Mouse (Mus musculus) central nervous system, embryonic 14 days (tissue): Measurements from ENCODE around the gene Atp1b2. TPM values are rescaled to one million over a fixed set of nuclear protein-coding genes. Genes with fewer than 3 reads are reported as not detected.

ENCODE experiments used
- polyA plus RNA-seq: library from polyadenylated mRNA; depleted of rRNA; stranded (reverse); fragments of >200 nt; gene quantifications from 2 replicates; pipeline ENCODE4 v1.2.3, GENCODE M21; 2012; rRNA removed

Atp1b2 gene
- 47.1 and 54.8 TPM in 2 replicates for polyA plus RNA-seq

DNA sequence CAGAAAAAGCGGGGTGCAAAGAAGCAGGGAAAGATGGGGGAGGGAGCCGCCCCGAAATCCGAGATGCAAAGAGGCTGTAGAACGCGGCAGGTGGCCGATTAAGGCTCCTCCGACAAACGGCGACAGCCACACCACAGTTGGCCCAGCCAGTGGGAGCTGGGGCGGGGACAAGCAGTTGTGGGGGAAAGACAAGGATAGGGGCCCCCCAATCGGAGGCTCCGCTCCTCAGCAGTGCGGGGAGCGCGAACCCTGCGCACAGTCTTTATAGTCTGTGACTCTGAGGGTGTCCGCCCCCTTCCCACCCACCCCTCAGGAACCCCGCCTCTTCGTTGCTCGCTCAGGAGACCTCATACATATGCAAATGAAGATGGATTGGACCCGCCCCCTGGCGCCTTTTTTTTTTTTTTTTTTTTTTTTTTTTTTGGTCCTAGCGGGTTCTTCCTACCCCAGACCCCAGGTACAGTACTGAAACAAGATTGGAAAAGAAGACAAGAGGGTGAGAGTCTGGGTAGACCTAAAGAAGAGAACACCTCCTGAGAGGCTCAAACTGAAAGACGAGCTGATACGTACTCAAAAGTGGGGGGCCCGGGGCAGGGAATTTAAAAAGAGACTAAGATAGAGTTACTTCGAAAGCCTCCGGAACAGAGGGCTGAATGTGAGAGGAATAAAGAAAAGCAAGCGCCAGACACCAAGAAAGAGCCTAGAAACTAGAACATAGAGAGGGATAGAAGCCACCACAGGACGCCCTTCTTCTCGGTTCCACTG is at the start of gene Atp1b2:
Atp1b2 (minus strand) TSS at position 217 of the 765 bp plus-strand sequence.

DNA sequence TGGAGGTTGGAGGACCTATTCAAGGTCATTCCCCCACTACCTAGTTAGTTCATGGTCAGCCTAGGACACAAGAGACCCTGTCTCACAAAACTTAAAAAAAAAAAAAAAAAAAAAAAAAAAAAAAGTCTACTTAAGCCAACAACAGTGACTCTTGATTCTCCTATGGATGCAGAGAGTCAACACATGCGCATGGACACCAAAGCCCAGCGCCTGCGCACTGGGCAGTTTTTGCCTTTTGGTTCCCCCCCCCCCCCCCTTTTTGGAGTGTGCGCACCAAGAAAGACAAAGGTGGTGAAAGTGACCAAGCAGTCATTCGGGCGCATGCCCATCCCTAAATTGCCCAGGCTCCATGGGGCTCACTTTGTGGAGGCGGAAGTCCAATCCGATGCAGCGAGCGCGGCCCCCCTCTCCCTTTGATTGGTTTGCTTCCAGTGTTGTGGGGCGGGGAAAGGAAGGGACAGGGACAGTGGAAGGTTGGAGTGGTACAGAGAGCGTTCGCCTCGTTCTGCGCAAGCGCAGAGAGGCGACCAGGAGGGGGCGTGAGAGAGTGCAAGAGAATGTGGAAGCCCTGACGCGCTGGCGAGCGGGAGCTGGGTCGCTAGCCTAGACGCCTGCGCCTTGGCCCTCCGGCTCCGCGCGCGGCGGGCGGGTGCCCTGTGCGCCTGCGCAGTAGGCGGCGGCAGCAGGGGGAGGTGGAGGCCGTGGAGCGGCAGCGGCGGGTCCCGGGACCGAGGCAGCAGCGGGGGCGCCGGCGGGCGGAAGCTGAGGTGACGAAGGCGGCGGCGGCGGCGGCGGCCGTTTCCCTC is 26.7 kb upstream of the Atp1b2 start, which contains the start of gene Fxr2:
Fxr2 (plus strand) TSS at position 707 of the 806 bp plus-strand sequence.

DNA sequence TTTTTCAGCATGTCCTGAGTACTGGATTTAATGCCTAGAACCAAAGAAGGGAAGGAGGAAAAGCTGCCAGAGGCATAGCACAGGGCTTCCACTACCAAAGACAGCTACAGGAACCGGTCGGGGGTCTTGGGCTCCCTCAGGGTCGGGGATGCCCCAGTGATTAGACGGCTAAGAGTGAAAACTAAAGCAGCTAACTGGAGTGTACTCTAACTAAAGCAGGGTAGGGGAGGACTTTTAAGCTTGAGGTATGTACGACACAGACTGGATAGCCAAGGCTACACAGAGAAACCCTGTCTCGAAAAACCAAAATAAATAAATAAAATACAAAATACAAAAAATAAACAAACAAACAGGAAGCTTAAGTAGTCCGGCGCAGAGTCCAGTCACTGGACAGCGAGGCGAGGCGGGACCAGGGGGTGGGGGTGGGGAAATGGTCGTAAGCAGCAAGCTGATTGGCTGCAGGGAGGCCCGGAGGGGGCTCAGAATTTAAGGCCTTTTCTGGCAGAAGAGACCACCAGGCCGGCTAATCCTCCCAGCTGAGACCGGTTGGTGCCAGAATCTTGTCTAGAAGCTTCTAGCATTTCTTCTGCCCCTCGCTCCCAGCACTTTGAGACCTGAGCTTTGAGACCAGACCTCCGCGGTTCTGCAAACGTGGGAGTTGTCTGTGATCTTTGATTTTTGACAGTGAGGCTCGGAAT is 16.0 kb upstream of the Atp1b2 start, which contains the start of gene Sat2:
Sat2 (plus strand) TSS at position 454 of the 698 bp plus-strand sequence.

DNA sequence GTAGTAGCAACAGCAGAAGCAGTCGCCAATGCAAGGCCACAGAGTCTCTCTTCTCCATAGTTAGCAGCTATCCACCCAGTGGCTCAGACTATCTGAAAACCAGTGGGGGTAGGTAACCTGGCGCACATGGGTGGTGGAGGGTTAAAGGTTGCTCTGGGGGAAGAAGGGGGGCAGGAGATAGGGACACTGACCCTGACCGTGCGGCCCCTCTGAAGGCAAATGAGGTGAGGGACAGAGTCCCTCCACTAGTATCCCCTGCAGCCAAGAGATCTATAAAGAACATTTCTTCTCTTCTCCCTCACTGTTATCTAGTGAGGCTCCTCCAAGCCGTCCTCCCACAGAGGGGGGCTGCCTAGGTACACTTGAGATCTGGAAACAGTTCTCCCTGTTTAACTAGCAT is 12.1 kb upstream of the Atp1b2 start, which contains the start of gene Shbg:
Shbg (minus strand) TSS at position 101 of the 400 bp plus-strand sequence.

DNA sequence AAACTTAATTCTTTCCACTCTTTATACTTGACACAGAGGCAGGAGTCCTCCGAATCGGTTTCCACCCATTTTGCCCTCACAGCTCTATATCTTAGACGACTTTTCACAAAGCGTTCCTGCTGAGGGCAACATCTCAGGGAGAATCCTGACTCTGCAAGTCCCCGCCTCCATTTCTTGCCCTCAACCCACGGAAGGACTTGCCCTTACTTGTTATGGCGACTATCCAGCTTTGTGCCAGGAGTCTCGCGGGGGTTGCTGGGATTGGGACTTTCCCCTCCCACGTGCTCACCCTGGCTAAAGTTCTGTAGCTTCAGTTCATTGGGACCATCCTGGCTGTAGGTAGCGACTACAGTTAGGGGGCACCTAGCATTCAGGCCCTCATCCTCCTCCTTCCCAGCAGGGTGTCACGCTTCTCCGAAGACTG is 25.6 kb downstream of the Atp1b2 start, which contains the start of the genes Wrap53 and Trp53:
Wrap53 (minus strand) TSS at position 165 of the 424 bp plus-strand sequence.
Trp53 (plus strand) TSS at position 269 of the 424 bp plus-strand sequence.

DNA sequence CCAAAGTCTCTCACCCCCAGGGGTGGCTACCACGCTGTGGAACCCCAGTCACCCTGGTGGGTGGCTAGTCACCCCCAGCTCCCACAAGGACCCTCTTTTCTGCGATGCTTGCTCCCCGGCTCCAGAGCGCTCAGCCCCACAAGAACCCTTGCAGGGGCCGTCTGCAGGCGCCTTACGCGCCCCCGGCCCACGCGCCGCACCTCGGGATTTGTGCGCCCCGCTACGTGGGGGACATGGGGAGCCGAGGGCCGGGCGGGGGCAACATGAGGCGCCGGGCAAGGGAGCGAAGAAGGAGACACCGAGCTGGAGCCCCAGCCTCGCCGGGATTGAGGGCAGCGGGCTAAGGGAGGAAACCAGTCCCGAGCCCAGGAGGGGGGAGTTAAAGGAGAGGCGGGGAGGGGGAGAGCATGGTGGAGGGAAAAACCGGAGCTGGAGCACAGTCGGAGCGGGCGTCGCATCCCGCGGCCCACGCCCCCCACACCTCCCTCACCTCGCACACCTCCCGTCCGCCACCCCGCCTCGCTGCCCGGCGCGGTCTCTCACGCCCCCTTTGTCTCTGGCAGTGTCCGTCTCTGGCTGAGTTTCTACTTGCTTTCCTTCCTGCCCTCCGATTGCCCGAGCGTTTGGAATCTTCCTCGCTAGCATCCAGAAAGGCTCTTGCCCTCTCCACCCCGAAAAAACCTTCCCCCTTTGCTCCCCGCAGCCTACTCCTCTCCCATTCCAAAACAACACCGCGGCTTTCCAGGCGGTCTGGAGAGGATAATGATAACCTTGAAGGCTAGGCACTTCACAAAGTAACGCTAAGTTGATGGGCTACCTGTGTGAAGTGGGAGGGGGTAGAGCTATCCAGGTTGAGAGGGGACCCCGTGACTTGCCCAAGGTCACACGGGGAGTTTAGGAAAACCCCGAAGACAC is 45.6 kb downstream of the Atp1b2 start, which contains the start of gene Efnb3:
Efnb3 (minus strand) TSS at position 355 of the 915 bp plus-strand sequence.

Other genes starting within 250 kb of the Atp1b2 start
- gene Chd3, start 236.5 kb downstream of the Atp1b2 start, polyA plus RNA-seq, result 342 and 343 TPM in 2 replicates
- gene Naa38, start 210.5 kb downstream of the Atp1b2 start, polyA plus RNA-seq, result 103 and 106 TPM in 2 replicates
- 32.2 and 34.2 TPM in 2 replicates for gene Cyb5d1, start 210.3 kb downstream of the Atp1b2 start, polyA plus RNA-seq
- gene Tmem88, start 207.7 kb downstream of the Atp1b2 start, polyA plus RNA-seq, result 5.4 and 6.8 TPM in 2 replicates
- 20.4 and 25.1 TPM in 2 replicates for gene Kdm6b, start 192.3 kb downstream of the Atp1b2 start, polyA plus RNA-seq
- 4.1 and 5.0 TPM in 2 replicates for gene Dnah2, start 56.8 kb downstream of the Atp1b2 start, polyA plus RNA-seq
- 144 and 154 TPM in 2 replicates for gene Efnb3, start 45.7 kb downstream of the Atp1b2 start, polyA plus RNA-seq
- gene Wrap53, start 25.7 kb downstream of the Atp1b2 start, polyA plus RNA-seq, result 19.6 and 22.7 TPM in 2 replicates
- 118 TPM in 2 replicates for gene Trp53, start 25.6 kb downstream of the Atp1b2 start, polyA plus RNA-seq
- not detected in 2 replicates for gene Shbg, start 12.0 kb upstream of the Atp1b2 start, polyA plus RNA-seq
- gene Sat2, start 16.1 kb upstream of the Atp1b2 start, polyA plus RNA-seq, result 18.7 and 19.4 TPM in 2 replicates
- 144 and 164 TPM in 2 replicates for gene Fxr2, start 27.0 kb upstream of the Atp1b2 start, polyA plus RNA-seq
- 0.12 and 0.38 TPM in 2 replicates for gene Sox15, start 49.4 kb upstream of the Atp1b2 start, polyA plus RNA-seq
- gene Mpdu1, start 56.7 kb upstream of the Atp1b2 start, polyA plus RNA-seq, result 132 and 137 TPM in 2 replicates
- gene Cd68, start 60.2 kb upstream of the Atp1b2 start, polyA plus RNA-seq, result 9.8 and 10.6 TPM in 2 replicates
- gene Eif4a1, start 66.5 kb upstream of the Atp1b2 start, polyA plus RNA-seq, result 922 and 1,086 TPM in 2 replicates
- 152 and 154 TPM in 2 replicates for gene Senp3, start 76.1 kb upstream of the Atp1b2 start, polyA plus RNA-seq
- 0.74 and 1.5 TPM in 2 replicates for gene Tnfsf13, start 79.8 kb upstream of the Atp1b2 start, polyA plus RNA-seq
- 4.1 and 8.2 TPM in 2 replicates for gene Tnfsf12, start 89.9 kb upstream of the Atp1b2 start, polyA plus RNA-seq
- gene Tnfsfm13, start 90.2 kb upstream of the Atp1b2 start, polyA plus RNA-seq, result 1.3 and 2.6 TPM in 2 replicates
- 59.4 and 63.8 TPM in 2 replicates for gene Polr2a, start 152.7 kb upstream of the Atp1b2 start, polyA plus RNA-seq
- 0.84 and 1.1 TPM in 2 replicates for gene Slc35g3, start 156.0 kb upstream of the Atp1b2 start, polyA plus RNA-seq
- 9.7 and 10.8 TPM in 2 replicates for gene Zbtb4, start 160.0 kb upstream of the Atp1b2 start, polyA plus RNA-seq
- 2.9 and 12.3 TPM in 2 replicates for gene Chrnb1, start 190.0 kb upstream of the Atp1b2 start, polyA plus RNA-seq
- gene Fgf11, start 195.9 kb upstream of the Atp1b2 start, polyA plus RNA-seq, result 20.0 and 20.9 TPM in 2 replicates
- gene Tmem102, start 199.7 kb upstream of the Atp1b2 start, polyA plus RNA-seq, result 0.17 and 0.46 TPM in 2 replicates
- gene Gm39566, start 209.4 kb upstream of the Atp1b2 start, polyA plus RNA-seq, result not detected in 2 replicates
- gene Spem2, start 212.5 kb upstream of the Atp1b2 start, polyA plus RNA-seq, result not detected in 2 replicates
- gene Spem1, start 216.2 kb upstream of the Atp1b2 start, polyA plus RNA-seq, result 1.5 and 2.1 TPM in 2 replicates
- gene Nlgn2, start 231.8 kb upstream of the Atp1b2 start, polyA plus RNA-seq, result 125 and 136 TPM in 2 replicates
- gene Tmem256, start 232.6 kb upstream of the Atp1b2 start, polyA plus RNA-seq, result 203 and 228 TPM in 2 replicates
- gene Plscr3, start 240.4 kb upstream of the Atp1b2 start, polyA plus RNA-seq, result 98.8 and 111 TPM in 2 replicates